Mouse (Mus musculus) midbrain, embryonic 11.5 days (tissue): ENCODE data around the gene Kcnh2. TPM values are rescaled to one million over a fixed set of nuclear protein-coding genes. Genes with fewer than 3 reads are reported as not detected.

Experiments used
- ATAC-seq: fragments of 200-750 bp; cut with Nextera tagmentation; 2 replicates; pipeline ENCODE4 v1.8.0; 2017; ENCODE audit warnings: moderate TSS enrichment, moderate library complexity; ENCODE audit not compliant: low FRiP score
- DNase-seq: peaks from one replicate; pipeline ENCODE4 v3.0.0; 2015; ENCODE audit warnings: low spot score; ENCODE audit errors: missing footprints
- H3K27ac ChIP-seq: fragments of 300-500 bp; sonication (generic); 2 replicates; pipeline ENCODE4 v1.5.1; 2014; ENCODE audit warnings: low read depth, low read length
- H3K27me3 ChIP-seq: fragments of 300-500 bp; sonication (generic); 2 replicates; pipeline ENCODE4 v1.6.1; 2014; ENCODE audit warnings: mild to moderate bottlenecking, low read length, moderate library complexity, mixed read lengths; ENCODE audit not compliant: control insufficient read depth, insufficient read depth
- H3K36me3 ChIP-seq: fragments of 300-500 bp; sonication (generic); 2 replicates; pipeline ENCODE4 v1.6.1; 2014; ENCODE audit warnings: mild to moderate bottlenecking, low read length, moderate library complexity, mixed read lengths; ENCODE audit not compliant: control insufficient read depth, insufficient read depth
- H3K4me1 ChIP-seq: fragments of 300-500 bp; sonication (generic); 2 replicates; pipeline ENCODE4 v1.6.1; 2014; ENCODE audit warnings: low read length; ENCODE audit not compliant: control insufficient read depth, insufficient read depth
- H3K4me2 ChIP-seq: fragments of 300-500 bp; sonication (generic); 2 replicates; pipeline ENCODE4 v1.6.1; 2014; ENCODE audit warnings: mild to moderate bottlenecking, moderate library complexity
- H3K4me3 ChIP-seq: fragments of 300-500 bp; sonication (generic); 2 replicates; pipeline ENCODE4 v1.5.1; 2014; ENCODE audit warnings: low read depth, low read length
- H3K9ac ChIP-seq: fragments of 300-500 bp; sonication (generic); 2 replicates; pipeline ENCODE4 v1.6.1; 2014; ENCODE audit warnings: low read length
- H3K9me3 ChIP-seq: fragments of 300-500 bp; sonication (generic); 2 replicates; pipeline ENCODE4 v1.6.1; 2016; ENCODE audit warnings: low read length; ENCODE audit not compliant: control insufficient read depth
- WGBS: fragments of 180-500 bp; shearing (Covaris S2); extraction: QIAGEN DNeasy Blood & Tissue Kit; methylation state at CpG from one replicate; pipeline ENCODE4 v1.1.7; 2014; 5-methylcytosine and 5-hydroxymethylcytosine counted together
- polyA plus RNA-seq: library from polyadenylated mRNA; unstranded; fragments of >200 nt; fragmentation: Nextera tagmentation; extraction: Ambion mirVana; gene quantifications from 2 replicates; pipeline ENCODE4 v1.2.1, GENCODE M21; 2014

Gene Kcnh2
- polyA plus RNA-seq, 1 experiment from 2014 or later: 16.2 TPM

GRCm38 (mm10) chr5:24381486-24381885 lies 30.1 kb upstream of the Kcnh2 start:
- Histone ChIP-seq H3K27me3 (peaks cover 4% of the 10 kb centered on the region; the same call in 1 of the 2 replicates), H3K4me1 (peaks cover 12% of the 10 kb centered on the region), H3K4me2 (no peak overlapping the region), H3K9ac (no peak overlapping the region), H3K27ac (no peak overlapping the region), H3K4me3 (no peak overlapping the region), H3K9me3 (no peaks in the 10 kb centered on the region), H3K36me3 (no peaks in the 10 kb centered on the region)
- ATAC-seq (no peak), DNase-seq (no peak)
- WGBS: 78% methylated on average over 6 of the region's 6 CpGs

DNA sequence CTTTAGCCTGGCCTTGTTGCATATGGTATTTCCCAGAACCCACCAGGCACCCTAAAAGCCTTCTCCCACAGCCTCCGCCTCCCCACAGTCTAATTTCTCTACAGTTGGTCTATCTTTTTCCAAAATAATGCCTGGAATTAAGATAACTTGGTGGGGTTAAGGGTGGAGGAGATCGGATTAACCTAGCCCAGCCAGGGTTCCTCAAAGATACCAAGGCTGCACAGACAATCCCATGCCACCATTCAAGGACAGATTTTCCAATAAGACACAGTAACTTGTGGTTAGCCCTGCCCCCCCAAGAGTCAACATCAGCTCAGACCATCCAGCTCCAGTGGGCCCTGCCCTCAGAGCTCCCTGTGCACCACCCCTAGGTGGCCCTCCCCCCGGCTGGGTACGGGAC lies 29.1 kb upstream of the Kcnh2 start:
- no peak overlapping the region for H3K27ac ChIP-seq
- H3K9ac ChIP-seq: no peak overlapping the region
- no peak overlapping the region for H3K4me3 ChIP-seq
- no peaks in the 10 kb centered on the region for H3K9me3 ChIP-seq
- H3K4me1 ChIP-seq: peaks cover 12% of the 10 kb centered on the region
- H3K36me3 ChIP-seq: no peaks in the 10 kb centered on the region
- ATAC-seq (no peak), DNase-seq (no peak)
- H3K4me2 ChIP-seq: no peak overlapping the region
- no peaks in the 10 kb centered on the region for H3K27me3 ChIP-seq
- 85% methylated on average over 4 of the region's 4 CpGs for WGBS

DNA sequence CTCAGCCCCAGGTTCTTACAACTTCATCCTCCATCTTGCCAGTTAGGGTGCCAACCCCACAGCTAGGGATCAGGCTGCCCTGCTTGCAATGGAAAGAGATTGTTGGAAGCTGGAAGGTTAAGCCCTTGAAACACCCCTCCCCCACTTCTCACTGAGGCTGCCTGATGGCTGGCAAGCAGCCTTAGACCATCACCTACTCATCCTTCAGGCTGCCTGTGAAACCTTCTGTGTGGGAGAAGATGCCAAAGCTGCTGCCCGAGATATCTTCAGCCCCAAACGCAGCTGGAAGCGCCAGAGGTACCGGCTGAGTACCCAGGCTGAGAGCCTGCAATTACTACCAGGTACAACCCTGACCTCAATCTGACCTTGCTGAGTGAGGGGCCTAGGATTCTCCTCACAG lies 28.1 kb upstream of the Kcnh2 start:
- H3K4me3 ChIP-seq: no peak overlapping the region
- 84% methylated on average over 4 of the region's 4 CpGs for WGBS

GRCm38 (mm10) chr5:24378700-24379099 lies 27.3 kb upstream of the Kcnh2 start:
- no peak overlapping the region for H3K27ac ChIP-seq
- H3K9me3 ChIP-seq: no peaks in the 10 kb centered on the region
- no peak overlapping the region for H3K4me3 ChIP-seq
- no peaks in the 10 kb centered on the region for H3K27me3 ChIP-seq
- no peak for DNase-seq
- H3K9ac ChIP-seq: no peak overlapping the region
- 83% methylated on average over 2 of the region's 2 CpGs for WGBS
- no peak for ATAC-seq
- H3K4me1 ChIP-seq: peaks cover 8% of the 10 kb centered on the region
- no peak overlapping the region for H3K4me2 ChIP-seq
- no peaks in the 10 kb centered on the region for H3K36me3 ChIP-seq

More for the DNA sequence above, 28.1 kb upstream of the Kcnh2 start:
- Histone ChIP-seq H3K9ac (no peak overlapping the region), H3K27me3 (no peaks in the 10 kb centered on the region), H3K4me2 (no peak overlapping the region), H3K27ac (no peak overlapping the region), H3K36me3 (no peaks in the 10 kb centered on the region), H3K4me1 (peaks cover 12% of the 10 kb centered on the region), H3K9me3 (no peaks in the 10 kb centered on the region)
- DNase-seq: no peak
- ATAC-seq: no peak

DNA sequence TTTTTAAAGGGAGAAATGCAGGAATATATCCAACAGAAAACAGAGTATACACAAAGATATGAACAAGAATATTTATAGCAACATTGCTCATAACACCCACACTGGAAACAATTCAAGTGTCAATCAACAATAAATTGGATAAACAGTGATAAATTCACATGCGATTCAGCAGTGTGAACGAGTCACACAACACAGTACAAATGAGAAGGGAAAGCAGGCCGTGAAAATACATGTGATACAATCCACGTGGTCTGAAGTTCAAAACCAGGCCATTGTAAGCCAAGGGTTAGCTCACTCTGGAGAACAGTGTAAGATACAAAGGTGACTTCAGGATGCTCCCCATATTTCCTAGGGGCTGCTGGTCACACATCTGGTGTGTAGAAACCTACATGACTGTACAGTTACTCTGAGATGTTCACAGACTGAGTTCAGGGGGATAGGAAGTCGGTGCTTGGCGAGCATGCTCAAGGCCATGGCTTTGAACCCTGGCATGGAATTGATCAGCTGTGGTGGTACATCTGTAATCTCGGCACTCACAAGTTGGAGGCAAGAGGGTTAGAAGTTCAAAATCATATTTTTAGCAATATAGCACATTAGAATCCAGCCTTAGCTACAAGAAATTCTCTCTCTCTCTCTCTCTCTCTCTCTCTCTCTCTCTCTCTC lies 23.4 kb upstream of the Kcnh2 start:
- Histone ChIP-seq H3K9me3 (no peaks in the 10 kb centered on the region), H3K4me1 (no peaks in the 10 kb centered on the region), H3K4me3 (no peak overlapping the region), H3K4me2 (no peak overlapping the region), H3K27ac (no peak overlapping the region), H3K27me3 (no peaks in the 10 kb centered on the region), H3K9ac (no peak overlapping the region), H3K36me3 (no peaks in the 10 kb centered on the region)
- no peak for ATAC-seq
- WGBS: 87% methylated on average over 7 of the region's 7 CpGs
- no peak for DNase-seq

DNA sequence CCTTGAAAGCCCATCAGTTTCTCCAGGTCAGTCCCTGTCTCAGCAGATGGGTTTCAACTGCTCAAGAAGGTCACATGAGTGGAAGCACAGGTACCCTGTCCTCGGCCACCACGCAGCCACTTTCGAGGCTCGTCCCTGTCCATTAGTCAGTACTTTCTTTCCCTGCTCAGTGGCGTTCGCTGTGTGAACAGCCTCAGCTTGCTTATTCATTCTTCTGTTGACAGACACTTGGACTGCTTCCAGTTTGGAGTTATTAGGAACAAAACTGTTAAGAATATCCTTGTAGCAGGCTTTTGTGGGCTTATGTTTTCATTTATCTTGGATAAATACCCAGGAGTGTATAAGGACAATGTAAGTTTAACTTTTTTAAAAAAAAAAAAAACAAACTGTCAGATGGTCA lies 22.8 kb upstream of the Kcnh2 start:
- WGBS: 85% methylated on average over 6 of the region's 6 CpGs
- no peaks in the 10 kb centered on the region for H3K27me3 ChIP-seq
- H3K9me3 ChIP-seq: no peaks in the 10 kb centered on the region
- no peak for ATAC-seq
- no peaks in the 10 kb centered on the region for H3K4me1 ChIP-seq
- H3K9ac ChIP-seq: no peak overlapping the region
- H3K4me2 ChIP-seq: no peak overlapping the region
- DNase-seq: no peak
- H3K36me3 ChIP-seq: no peaks in the 10 kb centered on the region
- H3K4me3 ChIP-seq: no peak overlapping the region
- H3K27ac ChIP-seq: no peak overlapping the region

- no peaks in the 10 kb centered on the region for H3K27me3 ChIP-seq
- H3K9me3 ChIP-seq: no peaks in the 10 kb centered on the region
- H3K9ac ChIP-seq: no peak overlapping the region
- WGBS: 65% methylated on average over 5 of the region's 5 CpGs
- ATAC-seq (no peak), DNase-seq (no peak)
- H3K4me1 ChIP-seq: no peaks in the 10 kb centered on the region
- H3K4me2 ChIP-seq: no peak overlapping the region
- H3K4me3 ChIP-seq: no peak overlapping the region
- H3K27ac ChIP-seq: no peak overlapping the region
- H3K36me3 ChIP-seq: no peaks in the 10 kb centered on the region
Measured at GRCm38 (mm10) chr5:24373807-24374206, 22.4 kb upstream of the Kcnh2 start.

GRCm38 (mm10) chr5:24369767-24370166 lies 18.4 kb upstream of the Kcnh2 start:
- Histone ChIP-seq H3K27ac (no peak overlapping the region), H3K4me2 (no peak overlapping the region)

DNA sequence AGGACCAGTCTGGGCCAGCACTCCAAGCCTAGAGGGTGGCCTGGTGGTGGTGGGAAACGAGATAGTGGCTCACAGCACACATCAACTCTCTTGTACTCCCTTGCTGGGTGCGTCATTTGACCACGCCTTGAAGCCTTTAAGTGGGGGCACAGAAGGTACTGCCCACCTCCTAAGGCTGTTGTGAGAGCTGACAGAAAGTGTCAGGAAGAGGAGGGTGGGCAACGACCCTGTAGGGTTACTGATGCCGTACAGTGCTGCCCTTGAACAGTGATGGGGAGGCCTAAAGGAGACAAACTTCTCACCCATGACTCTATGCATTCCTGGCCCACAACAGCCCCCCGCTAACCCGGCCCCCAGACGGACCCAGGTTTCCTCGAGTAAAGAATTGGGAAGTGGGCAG lies 15.0 kb upstream of the Kcnh2 start:
- Histone ChIP-seq H3K27ac (no peak overlapping the region), H3K9ac (no peak overlapping the region), H3K27me3 (no peaks in the 10 kb centered on the region), H3K4me3 (no peak overlapping the region), H3K4me1 (no peaks in the 10 kb centered on the region; the same call in 1 of the 2 replicates), H3K4me2 (no peak overlapping the region), H3K36me3 (no peaks in the 10 kb centered on the region), H3K9me3 (no peaks in the 10 kb centered on the region)
- WGBS: 85% methylated on average over 9 of the region's 9 CpGs
- ATAC-seq: no peak
- DNase-seq: no peak

More at GRCm38 (mm10) chr5:24369767-24370166, 18.4 kb upstream of the Kcnh2 start:
- Histone ChIP-seq H3K9me3 (no peaks in the 10 kb centered on the region), H3K9ac (no peak overlapping the region), H3K27me3 (no peaks in the 10 kb centered on the region), H3K4me1 (no peaks in the 10 kb centered on the region), H3K36me3 (no peaks in the 10 kb centered on the region), H3K4me3 (no peak overlapping the region)
- ATAC-seq: no peak
- WGBS: 84% methylated on average over 9 of the region's 9 CpGs
- DNase-seq: no peak
